Mouse (Mus musculus) T-helper 1 cell (primary cell): ENCODE results near the gene Atp6v0b.

Experiments used
- in situ Hi-C: fragments of 300-600 bp; cut with MboI, MseI; formaldehyde crosslinking; loops from one replicate; pipeline ENCODE4 v1.15.1; 2025; ENCODE audit warnings: high pct_unique_total_duplicates

Atp6v0b gene

GRCm38 (mm10) chr4:117841566-117841965, 45.6 kb downstream of the Atp6v0b start:
- in situ Hi-C loops = loop anchor here (25.0 kb wide), 1 partner anchor 1754 kb away; the partner anchor contains the start of genes Lrrc41 and Uqcrh

- in situ Hi-C loops = loop anchor here (25.0 kb wide), 1 partner anchor 1754 kb away; the partner anchor contains the start of genes Lrrc41 and Uqcrh
These were observed 46.3 kb downstream of the Atp6v0b start for GRCm38 (mm10) chr4:117840821-117841220.

DNA sequence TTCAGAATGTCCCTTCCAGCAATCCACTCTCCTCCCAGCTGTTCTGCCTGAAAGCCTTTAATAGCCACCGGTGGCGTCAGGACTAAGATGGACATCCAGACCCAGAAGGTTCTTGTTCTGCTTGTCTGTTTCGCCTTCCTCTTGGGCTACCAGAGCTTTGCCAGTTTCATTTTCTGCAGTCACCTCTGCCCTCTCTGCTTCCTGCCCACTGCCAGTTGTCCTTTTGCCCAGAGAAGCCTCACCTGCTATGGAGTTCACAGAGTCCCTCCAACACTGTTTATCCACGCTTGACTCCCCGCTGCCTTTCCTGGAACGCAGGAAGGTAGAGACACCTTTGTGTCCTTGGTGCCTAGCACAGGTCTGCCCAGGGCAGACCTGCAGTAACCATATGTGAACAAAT, 47.8 kb downstream of the Atp6v0b start:
- in situ Hi-C loops = loop anchor here (25.0 kb wide), 1 partner anchor 1752 kb away; the partner anchor contains the start of genes Lrrc41 and Uqcrh

- in situ Hi-C loops = loop anchor here (25.0 kb wide), 1 partner anchor 1750 kb away; the partner anchor contains the start of genes Lrrc41 and Uqcrh
These were observed 49.9 kb downstream of the Atp6v0b start for GRCm38 (mm10) chr4:117837271-117837670.

DNA sequence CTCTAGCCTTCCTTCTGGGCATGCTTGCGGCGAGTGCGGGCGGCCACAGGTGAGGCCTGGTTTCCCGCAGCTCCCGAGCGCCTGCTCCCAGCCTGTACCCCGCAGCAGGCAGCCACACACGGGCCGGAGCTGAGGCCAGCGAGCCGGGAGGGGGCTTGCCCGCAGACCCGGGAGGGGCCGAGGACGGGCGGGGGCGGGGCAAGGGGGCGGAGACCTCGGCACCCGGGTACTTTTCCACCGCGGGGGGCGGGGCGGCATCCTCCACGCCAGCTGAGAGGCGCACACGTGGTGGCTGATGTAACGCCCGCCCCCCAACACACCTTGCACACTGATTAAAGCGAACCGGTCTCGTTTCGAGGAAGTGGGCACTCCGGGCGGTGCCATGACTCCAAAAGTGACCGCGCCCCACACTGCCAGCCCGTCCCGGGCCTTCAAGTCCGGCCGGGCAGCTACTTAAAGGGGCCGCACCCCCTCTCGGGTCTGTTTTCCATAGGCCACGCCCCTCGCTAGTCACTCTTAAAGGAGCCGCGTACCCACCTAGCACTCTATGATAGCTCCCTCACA, 50.8 kb downstream of the Atp6v0b start:
- in situ Hi-C loops = loop anchor here (25.0 kb wide), 1 partner anchor 1749 kb away; the partner anchor contains the start of genes Lrrc41 and Uqcrh

DNA sequence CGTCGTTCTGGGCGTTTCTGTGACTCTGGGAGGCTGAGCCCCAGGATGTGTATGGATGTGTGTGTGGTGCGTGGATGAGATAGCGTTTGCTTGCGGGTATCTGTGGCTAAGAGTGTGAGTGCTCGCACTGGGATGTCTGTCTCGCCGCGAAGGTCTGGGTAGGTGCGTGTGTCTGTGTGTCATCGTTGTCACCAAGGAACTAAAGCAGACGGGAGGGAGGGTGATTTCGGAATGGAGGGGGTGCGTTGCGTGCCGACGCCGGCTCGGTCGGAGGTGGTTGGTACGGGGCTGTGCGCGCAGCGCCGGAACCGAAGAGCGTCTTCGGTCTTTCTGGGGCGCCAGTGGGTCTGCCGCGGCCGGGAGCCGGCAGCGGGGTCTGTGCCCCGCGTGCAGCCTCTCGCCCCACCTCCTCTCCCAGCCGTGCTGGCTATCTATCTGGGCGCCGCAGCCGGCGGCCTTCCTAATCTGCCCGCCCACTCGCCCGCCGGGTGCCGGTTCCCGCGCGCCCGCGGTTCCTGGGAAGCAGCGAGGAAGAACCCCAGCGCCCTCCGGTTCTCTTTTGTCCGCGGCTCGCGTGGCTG, 51.5 kb downstream of the Atp6v0b start:
- in situ Hi-C loops = loop anchor here (25.0 kb wide), 1 partner anchor 1748 kb away; the partner anchor contains the start of genes Lrrc41 and Uqcrh

GRCm38 (mm10) chr4:117834845-117835530, 52.1 kb downstream of the Atp6v0b start:
- in situ Hi-C loops = loop anchor here (5.0 to 25.0 kb wide), 2 partner anchors 247 to 1748 kb away; partner anchors contain the start of genes Lrrc41 and Uqcrh

DNA sequence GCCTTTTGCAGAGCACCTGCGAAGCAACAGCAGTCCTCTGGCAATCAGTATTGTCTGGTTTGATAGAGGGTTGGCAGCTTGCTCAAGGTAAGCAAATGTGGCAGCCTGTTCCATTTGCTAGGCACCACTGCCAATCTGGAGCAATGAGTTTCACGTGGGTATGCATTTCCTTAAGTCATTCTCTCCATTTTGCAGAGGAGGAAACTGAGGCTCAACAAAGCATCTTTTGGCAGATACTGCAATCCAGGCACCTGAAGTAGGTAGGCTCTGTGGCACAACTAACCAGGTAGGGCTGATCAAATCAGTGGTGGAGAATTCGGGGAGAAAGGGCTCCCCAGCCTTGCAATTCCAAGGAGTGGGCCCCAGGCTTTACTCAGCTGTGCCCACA, 52.7 kb downstream of the Atp6v0b start, which contains the start of gene Slc6a9:
Slc6a9 (plus strand) TSS at position 50 of the 388 bp plus-strand sequence.
- in situ Hi-C loops = loop anchor here (5.0 to 25.0 kb wide), 2 partner anchors 248 to 1747 kb away; partner anchors contain the start of genes Lrrc41 and Uqcrh
